Mouse (Mus musculus) regulatory T cell (primary cell): Measurements from ENCODE around the gene Papln.

Experiments used
- in situ Hi-C: fragments of 300-600 bp; cut with MboI, MseI; formaldehyde crosslinking; loops from one replicate; pipeline ENCODE4 v1.15.1; 2025; ENCODE audit warnings: high pct_unique_total_duplicates

The Papln gene

GRCm38 (mm10) chr12:83767833-83768232 lies 4.4 kb downstream of the Papln start:
- in situ Hi-C loops = no loop called here

GRCm38 (mm10) chr12:83768235-83768899 lies 4.9 kb downstream of the Papln start:
- in situ Hi-C loops = no loop called here

GRCm38 (mm10) chr12:83770418-83771256 lies 7.2 kb downstream of the Papln start:
- in situ Hi-C loops = no loop called here

GRCm38 (mm10) chr12:83775621-83776020 lies 12.2 kb downstream of the Papln start:
- in situ Hi-C loops = no loop called here

- in situ Hi-C loops = no loop called here
These were observed 13.3 kb downstream of the Papln start for GRCm38 (mm10) chr12:83776766-83777165.

- in situ Hi-C loops = loop anchor here (10.0 kb wide), 1 partner anchor 1535 kb away; no protein-coding TSS in a partner anchor
These were observed 16.7 kb downstream of the Papln start for GRCm38 (mm10) chr12:83780181-83780580.

GRCm38 (mm10) chr12:83781204-83781603 lies 17.8 kb downstream of the Papln start:
- in situ Hi-C loops = loop anchor here (10.0 kb wide), 1 partner anchor 1536 kb away; no protein-coding TSS in a partner anchor

GRCm38 (mm10) chr12:83781640-83782278 lies 18.3 kb downstream of the Papln start:
- in situ Hi-C loops = loop anchor here (10.0 kb wide), 1 partner anchor 1537 kb away; no protein-coding TSS in a partner anchor

GRCm38 (mm10) chr12:83782669-83783068 lies 19.2 kb downstream of the Papln start:
- in situ Hi-C loops = loop anchor here (10.0 kb wide), 1 partner anchor 1538 kb away; no protein-coding TSS in a partner anchor

GRCm38 (mm10) chr12:83785305-83785704 lies 21.9 kb downstream of the Papln start:
- in situ Hi-C loops = loop anchor here (10.0 kb wide), 1 partner anchor 1541 kb away; no protein-coding TSS in a partner anchor

- in situ Hi-C loops = loop anchor here (10.0 kb wide), 1 partner anchor 1544 kb away; no protein-coding TSS in a partner anchor
These were observed 25.8 kb downstream of the Papln start for GRCm38 (mm10) chr12:83789051-83789780.

- in situ Hi-C loops = loop anchor here (10.0 kb wide), 1 partner anchor 1545 kb away; no protein-coding TSS in a partner anchor
These were observed 26.3 kb downstream of the Papln start for GRCm38 (mm10) chr12:83789781-83790140.

- in situ Hi-C loops = no loop called here
These were observed 27.3 kb downstream of the Papln start for GRCm38 (mm10) chr12:83790749-83791148.

- in situ Hi-C loops = no loop called here
These were observed 28.3 kb downstream of the Papln start for GRCm38 (mm10) chr12:83791737-83792136.

- in situ Hi-C loops = no loop called here
These were observed 29.4 kb downstream of the Papln start for GRCm38 (mm10) chr12:83792706-83793410.

GRCm38 (mm10) chr12:83795051-83795450 lies 31.6 kb downstream of the Papln start:
- in situ Hi-C loops = no loop called here

GRCm38 (mm10) chr12:83795586-83795985 lies 32.2 kb downstream of the Papln start:
- in situ Hi-C loops = no loop called here

- in situ Hi-C loops = no loop called here
These were observed 34.9 kb downstream of the Papln start for GRCm38 (mm10) chr12:83798313-83798712.

GRCm38 (mm10) chr12:83800943-83801342 lies 37.5 kb downstream of the Papln start:
- in situ Hi-C loops = no loop called here

GRCm38 (mm10) chr12:83803641-83804040 lies 40.2 kb downstream of the Papln start:
- in situ Hi-C loops = no loop called here

- in situ Hi-C loops = no loop called here
These were observed 48.5 kb downstream of the Papln start for GRCm38 (mm10) chr12:83811901-83812300.
